Mouse (Mus musculus): ENCODE data around the gene Olfr154.
"Not testable (repeated sequence)": the region's sequence is repeated elsewhere in the genome, so short reads cannot be mapped to it uniquely, and the experiment has no call there.

The Olfr154 gene

DNA sequence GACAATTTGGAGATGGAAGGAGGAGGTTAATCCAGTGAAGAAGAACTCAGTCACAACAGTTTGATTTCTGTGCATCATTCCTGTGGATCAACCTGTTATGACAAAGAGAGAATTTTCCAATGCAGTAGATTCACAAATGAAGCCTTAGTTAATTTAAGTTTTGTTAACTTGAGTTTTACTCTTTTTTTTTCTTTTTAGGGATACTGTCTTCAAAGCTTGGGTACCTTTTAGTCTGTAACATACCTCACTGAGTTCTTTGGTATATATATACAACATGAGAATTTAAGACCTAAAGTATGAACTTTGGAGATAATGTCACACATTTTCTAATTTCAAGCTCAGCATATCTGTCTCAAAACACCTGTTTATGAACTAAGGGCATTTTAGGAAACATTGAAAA lies at the start of gene Olfr154:
Gene Olfr154 (minus strand): TSS at position 101 of the 400 bp plus-strand sequence.
- not testable (repeated sequence) for DNase-seq (ENCODE audit: low spot score in 2 of 2)

DNA sequence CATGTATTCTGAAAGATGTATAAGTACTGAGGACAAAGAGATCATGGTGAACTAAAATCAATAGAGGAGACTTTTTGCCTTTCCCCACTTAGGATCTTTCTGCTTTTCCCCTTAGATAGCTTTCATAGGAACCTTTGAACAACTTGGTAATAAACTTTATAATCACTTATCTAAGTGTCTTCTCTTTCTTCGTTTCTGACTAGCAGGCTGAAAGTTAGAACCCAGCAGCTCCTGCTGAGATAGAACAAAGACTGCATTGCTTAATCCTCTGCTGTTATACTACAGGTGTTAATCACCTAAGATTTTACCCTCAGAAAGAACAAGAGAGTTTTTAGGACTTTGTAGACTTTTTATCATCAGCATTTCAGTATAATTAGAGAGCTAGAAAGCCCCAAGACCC lies 46.9 kb upstream of the Olfr154 start:
- DNase-seq (ENCODE audit: low spot score in 2 of 2): no peak

DNA sequence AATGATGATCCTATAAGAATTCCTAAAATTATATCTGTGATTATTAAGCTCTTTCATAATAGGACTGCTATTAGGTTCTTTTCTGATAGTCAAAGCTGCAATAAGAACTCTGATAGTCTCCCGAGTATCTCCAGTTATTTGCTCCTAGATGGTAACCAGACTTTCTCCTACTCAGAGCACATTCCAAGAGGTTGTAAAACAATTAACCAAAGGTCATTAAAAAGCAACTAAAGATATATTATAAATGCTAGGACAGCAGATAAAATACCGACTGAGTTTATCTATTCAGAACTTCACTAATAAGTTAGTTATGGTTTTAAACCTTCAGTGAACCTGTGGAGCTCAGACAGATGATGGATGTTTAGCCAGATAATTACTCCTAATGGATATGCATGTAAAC lies 46.4 kb upstream of the Olfr154 start:
- DNase-seq (ENCODE audit: low spot score in 2 of 2): not testable (repeated sequence)

DNA sequence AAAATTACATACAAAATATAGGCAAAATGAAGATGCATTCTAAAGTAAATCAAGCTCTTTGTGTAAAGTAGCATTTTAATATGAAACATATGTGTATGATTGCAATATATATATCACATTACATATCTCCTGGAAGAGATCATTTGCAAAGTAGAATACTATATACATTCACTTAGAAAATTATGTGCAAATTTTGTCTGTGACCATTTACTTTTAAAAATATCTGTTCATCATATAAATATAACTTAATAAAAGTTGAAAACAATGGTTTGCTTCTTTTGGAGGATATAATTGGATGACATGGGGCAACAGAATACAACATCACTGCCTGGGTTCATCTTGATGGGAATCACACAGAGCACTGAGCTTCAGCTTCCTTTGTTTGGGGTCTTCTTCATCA lies 24.9 kb upstream of the Olfr154 start, which contains the start of gene Olfr1008:
Gene Olfr1008 (plus strand): TSS at position 301 of the 400 bp plus-strand sequence.
- DNase-seq (ENCODE audit: low spot score in 2 of 2): no peak

DNA sequence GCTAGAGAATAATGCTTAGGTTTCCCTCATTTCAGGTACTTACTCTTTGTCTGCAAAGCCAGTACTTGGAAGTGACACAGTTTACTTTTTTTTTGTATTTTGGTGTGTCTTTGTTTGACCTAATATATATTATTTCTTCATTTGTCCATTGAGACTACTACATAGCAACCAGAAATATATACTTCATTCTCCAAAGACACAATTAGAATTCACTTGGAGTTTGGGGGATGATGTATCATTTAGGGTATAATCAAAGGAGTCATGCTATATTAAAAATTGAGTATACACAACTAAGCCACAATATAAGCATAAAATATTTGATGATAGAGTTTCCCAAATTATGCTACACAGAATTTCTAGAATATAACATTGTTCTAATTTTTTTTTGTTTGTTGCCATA lies 14.4 kb upstream of the Olfr154 start, which contains the start of gene Olfr1006:
Gene Olfr1006 (minus strand): TSS at position 101 of the 400 bp plus-strand sequence.
- DNase-seq (ENCODE audit: low spot score in 2 of 2): no peak

DNA sequence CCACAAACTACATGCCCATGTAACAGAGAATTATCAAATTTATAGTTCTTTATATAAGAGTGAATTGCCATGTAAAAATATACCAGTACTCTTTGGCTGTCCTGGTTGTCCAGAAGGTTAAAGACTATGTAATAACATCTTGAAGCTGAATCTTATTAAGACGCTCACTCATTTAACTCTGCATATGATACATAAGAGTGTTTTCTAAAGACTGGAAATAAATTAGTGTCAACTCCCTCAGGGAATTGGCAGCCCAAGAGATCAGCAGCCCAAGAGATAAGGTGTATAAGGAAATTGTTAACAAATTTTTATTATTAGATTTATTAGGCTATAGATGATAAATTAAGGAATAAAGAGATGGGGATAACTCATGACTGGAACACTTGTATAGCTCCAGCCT lies 13.7 kb downstream of the Olfr154 start, which contains the start of gene Olfr1002:
Gene Olfr1002 (minus strand): TSS at position 101 of the 400 bp plus-strand sequence.
- no peak for DNase-seq (ENCODE audit: low spot score in 2 of 2)

Data from spleen, postnatal 4 days (tissue).